In the genomic region with DNA sequence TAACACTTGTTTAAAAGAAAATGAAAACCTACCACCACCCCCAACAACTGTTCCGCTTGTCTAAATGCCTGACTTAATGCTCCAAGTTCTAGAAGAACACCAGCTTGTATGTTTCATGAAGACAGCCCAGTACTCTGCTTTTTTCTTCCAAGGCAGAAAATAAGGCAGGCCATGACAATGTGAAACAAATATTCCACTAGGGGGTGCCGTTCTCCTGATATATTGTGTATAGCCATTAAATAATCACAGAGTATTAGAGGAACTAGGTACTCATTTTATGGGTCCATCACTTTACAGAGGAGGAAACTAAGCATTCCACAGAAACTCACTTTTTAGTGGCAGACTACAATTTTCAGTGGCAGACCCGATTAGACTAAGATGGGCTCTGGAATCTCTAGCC, we compare ENCODE assay signal across 9 mouse cellular contexts. TPM values are rescaled to one million over a fixed set of nuclear protein-coding genes. Genes with fewer than 3 reads are reported as not detected.
A peak's percentile ranks its signal among the peaks of the same experiment; 100 is the strongest.
DNase-seq lines count a peak whose midpoint lies in the region; ATAC-seq and TF ChIP-seq lines count a peak whose summit lies in the region.
"Had no signal": no experiment of that assay in that cellular context is flagged by ENCODE, and none has a peak within 500 bp of the region (broad histone marks: within the 10 kb centered on the region; RNA-seq: fewer than 3 reads in every experiment).

No protein-coding gene starts in this region.

- DNase-seq in heart, adult 18-20 months: peak; percentile 70 to 86
- peak; percentile 50 to 67 for DNase-seq in CD8-positive naive resting alpha-beta T cell, adult 2 months (ENCODE audit: low read depth in 2 of 2, low spot score in 2 of 2)
- peak; percentile 65 for DNase-seq in c-Kit-positive CD71-positive TER-119-positive erythroid progenitor cells, embryonic 14.5 days (ENCODE audit: low spot score)
- DNase-seq in heart, postnatal 14 days: peak; percentile 43 to 74
- DNase-seq in layer of hippocampus, postnatal 10 days (ENCODE audit: low spot score in 2 of 2): peak; percentile 39 to 52
- peak; percentile 89 for DNase-seq in midbrain, postnatal 0 days (ENCODE audit: low spot score)
- no peak for DNase-seq in testis, postnatal 14 days (ENCODE audit: low spot score)

- intact Hi-C loops in heart, postnatal 14 days (cut with DNase I): loop anchor here (1.0 to 5.0 kb wide), 3 partner anchors 36 to 146 kb away; no protein-coding TSS in a partner anchor

- H3K36me3 ChIP-seq in heart, embryonic 11.5 days (ENCODE audit: control insufficient read depth, insufficient read depth, low read length): 0 out of 2 replicates have a peak, but pooled peaks cover 9% of the 10 kb centered on the region
- H3K36me3 ChIP-seq in midbrain, postnatal 0 days (ENCODE audit: insufficient read depth, low read length): peaks cover 8% of the 10 kb centered on the region; the same call in 1 of the 2 replicates

- H3K4me3 ChIP-seq in heart, embryonic 11.5 days (ENCODE audit: low read depth, low read length): no peak overlapping the region
- no peak overlapping the region for H3K4me3 ChIP-seq in midbrain, postnatal 0 days (ENCODE audit: low read depth, low read length)
- H3K4me3 ChIP-seq: limb, embryonic 12.5 days had no signal

- H3K4me1 ChIP-seq in heart, embryonic 11.5 days (ENCODE audit: control insufficient read depth, insufficient read depth, low read length): peaks cover 5% of the 10 kb centered on the region; the same call in 1 of the 2 replicates
- H3K4me1 ChIP-seq in midbrain, postnatal 0 days (ENCODE audit: insufficient read depth, low read length): no peaks in the 10 kb centered on the region

- H3K9ac ChIP-seq in heart, embryonic 11.5 days (ENCODE audit: low read depth, low read length): no peak overlapping the region
- H3K9ac ChIP-seq in midbrain, postnatal 0 days (replicated peaks; ENCODE audit: low read length, poor library complexity, severe bottlenecking): no peak overlapping the region
- H3K9ac ChIP-seq: limb, embryonic 12.5 days had no signal

- ATAC-seq in heart, embryonic 11.5 days (replicated peaks; ENCODE audit: insufficient number of reproducible peaks, low FRiP score, low TSS enrichment): no peak
- ATAC-seq in midbrain, postnatal 0 days (ENCODE audit: low FRiP score): no peak

- 59% methylated on average over 3 of the region's 3 CpGs for WGBS in heart, embryonic 11.5 days (ENCODE audit: insufficient replicate concordance)
- WGBS in midbrain, postnatal 0 days: 59% methylated on average over 3 of the region's 3 CpGs

- H3K27ac ChIP-seq in heart, embryonic 11.5 days (ENCODE audit: low read depth, low read length): no peak overlapping the region
- H3K27ac ChIP-seq in midbrain, postnatal 0 days (ENCODE audit: low read depth, low read length): no peak overlapping the region
- H3K27ac ChIP-seq: limb, embryonic 12.5 days had no signal

- H3K9me3 ChIP-seq in heart, embryonic 11.5 days (replicated peaks; ENCODE audit: control insufficient read depth, low read length): no peaks in the 10 kb centered on the region
- H3K9me3 ChIP-seq in midbrain, postnatal 0 days (ENCODE audit: low read length): no peaks in the 10 kb centered on the region
- H3K9me3 ChIP-seq: limb, embryonic 12.5 days had no signal

- no peak overlapping the region for H3K4me2 ChIP-seq in heart, embryonic 11.5 days
- no peak overlapping the region for H3K4me2 ChIP-seq in midbrain, postnatal 0 days (ENCODE audit: low read depth, low read length, poor library complexity, severe bottlenecking)
- H3K4me2 ChIP-seq: limb, embryonic 12.5 days had no signal

- no peaks in the 10 kb centered on the region for H3K27me3 ChIP-seq in heart, embryonic 11.5 days (ENCODE audit: control insufficient read depth, insufficient read depth, low read length)
- no peaks in the 10 kb centered on the region for H3K27me3 ChIP-seq in midbrain, postnatal 0 days (ENCODE audit: insufficient read depth, low read length)
- H3K27me3 ChIP-seq: limb, embryonic 12.5 days had no signal

- peak; percentile 80 for TF ChIP-seq CTCF in midbrain, postnatal 0 days (IDR thresholded peaks at IDR 0.05)

RNA-seq across cellular contexts. Expression of a gene that starts 7.2 kb away (rescaled TPM):
- 100 to 1,000 TPM; 119 to 125 TPM for total RNA-seq in heart, adult 18-20 months (2021)
- 10.5 and 15.6 TPM in 2 replicates for polyA plus RNA-seq in heart, embryonic 11.5 days (2014; fragmentation: Nextera tagmentation; extraction: Ambion mirVana)
- 10 to 100 TPM; 75.6 to 75.8 TPM for total RNA-seq in heart, postnatal 14 days (2021)
- 10 to 100 TPM; 29.6 to 31.7 TPM for total RNA-seq in layer of hippocampus, postnatal 10 days (2021)
- 16.5 and 22.8 TPM in 2 replicates for total RNA-seq in midbrain, postnatal 0 days (2014; rRNA removed)
- polyA plus RNA-seq in midbrain, postnatal 0 days (2015; fragmentation: Nextera tagmentation; extraction: Ambion mirVana): 7.1 and 7.5 TPM in 2 replicates

RNA-seq across cellular contexts. Expression of a gene that starts 28.3 kb away (rescaled TPM):
- 100 to 1,000 TPM; 168 to 175 TPM for total RNA-seq in heart, adult 18-20 months (2021)
- 330 and 334 TPM in 2 replicates for polyA plus RNA-seq in heart, embryonic 11.5 days (2014; fragmentation: Nextera tagmentation; extraction: Ambion mirVana)
- total RNA-seq in heart, postnatal 14 days (2021): 100 to 1,000 TPM; 150 to 157 TPM
- 100 to 1,000 TPM; 147 to 155 TPM for total RNA-seq in layer of hippocampus, postnatal 10 days (2021)
- 68.2 and 68.6 TPM in 2 replicates for total RNA-seq in midbrain, postnatal 0 days (2014; rRNA removed)
- polyA plus RNA-seq in midbrain, postnatal 0 days (2015; fragmentation: Nextera tagmentation; extraction: Ambion mirVana): 175 and 186 TPM in 2 replicates

RNA-seq across cellular contexts. Expression of a gene that starts 58.0 kb away (rescaled TPM):
- total RNA-seq in heart, adult 18-20 months (2021): 1 to 10 TPM; 1.7 to 2.3 TPM
- 0.69 and 0.93 TPM in 2 replicates for polyA plus RNA-seq in heart, embryonic 11.5 days (2014; fragmentation: Nextera tagmentation; extraction: Ambion mirVana)
- 1 to 10 TPM; 1.5 to 2.2 TPM for total RNA-seq in heart, postnatal 14 days (2021)
- total RNA-seq in layer of hippocampus, postnatal 10 days (2021): under 1 TPM; 0.33 to 0.71 TPM
- total RNA-seq in midbrain, postnatal 0 days (2014; rRNA removed): 1.5 and 1.7 TPM in 2 replicates
- polyA plus RNA-seq in midbrain, postnatal 0 days (2015; fragmentation: Nextera tagmentation; extraction: Ambion mirVana): 1.7 and 1.8 TPM in 2 replicates

RNA-seq across cellular contexts. Expression of a gene that starts 58.1 kb away (rescaled TPM):
- total RNA-seq in heart, adult 18-20 months (2021): 10 to 100 TPM; 20.5 to 25.2 TPM
- polyA plus RNA-seq in heart, embryonic 11.5 days (2014; fragmentation: Nextera tagmentation; extraction: Ambion mirVana): 68.6 and 70.6 TPM in 2 replicates
- 10 to 100 TPM; 19.2 to 20.3 TPM for total RNA-seq in heart, postnatal 14 days (2021)
- total RNA-seq in layer of hippocampus, postnatal 10 days (2021): 10 to 100 TPM; 30.6 to 31.9 TPM
- total RNA-seq in midbrain, postnatal 0 days (2014; rRNA removed): 23.2 and 25.4 TPM in 2 replicates
- polyA plus RNA-seq in midbrain, postnatal 0 days (2015; fragmentation: Nextera tagmentation; extraction: Ambion mirVana): 40.3 and 41.8 TPM in 2 replicates
